Mouse (Mus musculus): ENCODE measurements around the gene Zfp607a. TPM values are rescaled to one million over a fixed set of nuclear protein-coding genes. Genes with fewer than 3 reads are reported as not detected.
"Not testable (repeated sequence)": the region's sequence is repeated elsewhere in the genome, so short reads cannot be mapped to it uniquely, and the experiment has no call there.

Gene Zfp607a
- total RNA-seq (2022) = 1 to 10 TPM; 4.5 to 7.7 (median 5.5) TPM

DNA sequence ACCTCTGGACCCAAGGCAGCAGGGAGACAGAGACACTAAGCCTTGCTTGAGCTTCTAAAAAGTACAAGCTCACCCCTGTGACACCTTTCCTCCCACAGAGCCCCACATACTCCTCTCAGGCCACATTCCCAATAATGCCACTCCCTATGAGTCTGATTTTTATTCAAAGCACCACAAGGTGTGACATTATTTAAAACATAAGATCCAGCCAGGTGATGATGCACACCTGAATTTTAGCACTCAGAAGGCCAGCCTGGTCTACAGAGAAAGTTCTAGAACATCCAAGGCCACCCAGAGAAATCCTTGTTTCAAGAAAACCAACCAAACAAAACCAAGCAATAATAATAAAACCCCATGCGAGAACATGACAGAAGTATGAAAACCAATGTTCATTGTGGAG, at the start of gene Zfp607a:
Gene Zfp607a, plus strand, starts transcription at position 301 of the 400 bp plus-strand sequence.
- no peak for DNase-seq

DNA sequence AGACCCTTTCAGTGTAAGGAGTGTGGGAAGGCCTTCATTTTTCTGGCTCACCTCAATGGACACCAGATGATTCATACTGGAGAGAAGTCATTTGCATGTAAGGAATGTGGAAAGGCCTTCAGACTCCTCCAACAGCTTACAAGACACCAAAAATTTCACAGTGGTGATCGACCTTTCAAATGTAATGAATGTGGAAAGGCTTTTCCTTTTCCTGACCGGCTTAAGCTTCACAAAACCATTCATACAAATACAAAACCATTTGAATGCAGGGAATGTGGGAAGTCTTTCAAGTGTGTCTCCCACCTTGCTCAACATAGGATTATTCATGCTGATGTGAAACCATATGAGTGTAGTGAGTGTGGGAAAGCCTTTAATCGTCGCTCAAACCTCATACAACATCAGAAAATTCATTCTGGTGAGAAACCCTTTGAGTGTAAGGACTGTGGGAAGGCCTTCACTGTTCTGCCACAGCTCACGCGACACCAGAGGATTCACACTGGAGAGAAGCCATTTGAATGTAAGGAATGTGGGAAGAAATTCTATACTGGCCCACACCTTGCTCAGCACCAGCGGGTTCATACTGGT, 38.7 kb upstream of the Zfp607a start:
- no peak for DNase-seq

DNA sequence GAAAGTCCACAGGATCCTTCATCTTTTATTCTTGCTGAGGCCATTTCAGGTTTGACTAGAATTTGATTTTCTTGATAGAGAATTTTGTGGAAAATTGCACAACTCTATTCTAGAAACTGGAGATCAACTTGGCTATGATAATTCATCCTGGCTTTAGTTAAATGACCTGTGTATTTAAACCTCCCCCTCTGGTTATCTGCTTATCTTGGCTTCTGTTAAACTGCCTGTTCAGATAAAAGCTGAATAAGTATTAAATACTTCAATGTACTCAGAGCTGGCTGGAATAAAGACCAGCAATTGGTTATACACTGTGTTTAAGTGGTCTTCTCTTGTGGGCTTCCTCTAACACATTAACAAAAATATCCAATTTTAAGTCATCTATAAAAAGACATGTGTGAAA, 34.7 kb upstream of the Zfp607a start:
- no peak for DNase-seq

DNA sequence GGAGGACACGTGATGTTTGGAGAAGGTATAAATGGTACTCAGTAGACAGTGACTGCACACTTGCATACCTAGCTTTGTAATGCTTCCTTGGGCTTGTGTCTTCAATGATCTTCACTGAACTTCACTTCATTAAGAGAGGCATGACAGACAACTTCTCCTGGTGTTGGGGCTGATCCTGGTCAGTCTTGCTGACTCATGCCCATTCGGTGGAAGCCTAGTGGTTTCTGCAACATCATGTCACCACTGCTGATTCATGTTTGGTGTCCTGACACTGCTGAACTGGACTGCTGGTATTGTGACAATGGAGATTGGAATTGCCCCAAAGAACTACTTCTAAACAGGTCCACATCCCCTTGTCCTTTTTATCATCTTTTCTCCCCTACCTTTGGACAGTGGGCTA, 23.2 kb upstream of the Zfp607a start:
- no peak for DNase-seq

DNA sequence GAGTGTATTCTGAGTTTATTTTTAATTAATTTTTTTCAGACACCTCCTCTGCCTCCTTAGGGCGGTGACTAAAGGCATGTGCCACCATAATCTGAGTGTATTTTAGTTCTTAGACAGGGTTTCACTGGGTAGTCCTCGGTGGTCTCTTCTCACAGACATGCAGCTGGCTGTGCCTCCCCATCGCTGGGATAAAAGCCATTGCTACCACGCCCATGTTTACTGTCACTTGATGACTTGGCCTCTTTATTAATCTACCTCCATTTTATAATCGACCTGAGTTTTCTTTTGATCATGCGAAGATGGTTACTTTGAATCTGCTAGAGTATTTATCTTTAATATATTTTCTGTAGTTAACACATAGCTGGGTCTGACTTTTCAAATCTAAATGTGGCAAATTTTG, 19.4 kb upstream of the Zfp607a start:
- DNase-seq = no peak

DNA sequence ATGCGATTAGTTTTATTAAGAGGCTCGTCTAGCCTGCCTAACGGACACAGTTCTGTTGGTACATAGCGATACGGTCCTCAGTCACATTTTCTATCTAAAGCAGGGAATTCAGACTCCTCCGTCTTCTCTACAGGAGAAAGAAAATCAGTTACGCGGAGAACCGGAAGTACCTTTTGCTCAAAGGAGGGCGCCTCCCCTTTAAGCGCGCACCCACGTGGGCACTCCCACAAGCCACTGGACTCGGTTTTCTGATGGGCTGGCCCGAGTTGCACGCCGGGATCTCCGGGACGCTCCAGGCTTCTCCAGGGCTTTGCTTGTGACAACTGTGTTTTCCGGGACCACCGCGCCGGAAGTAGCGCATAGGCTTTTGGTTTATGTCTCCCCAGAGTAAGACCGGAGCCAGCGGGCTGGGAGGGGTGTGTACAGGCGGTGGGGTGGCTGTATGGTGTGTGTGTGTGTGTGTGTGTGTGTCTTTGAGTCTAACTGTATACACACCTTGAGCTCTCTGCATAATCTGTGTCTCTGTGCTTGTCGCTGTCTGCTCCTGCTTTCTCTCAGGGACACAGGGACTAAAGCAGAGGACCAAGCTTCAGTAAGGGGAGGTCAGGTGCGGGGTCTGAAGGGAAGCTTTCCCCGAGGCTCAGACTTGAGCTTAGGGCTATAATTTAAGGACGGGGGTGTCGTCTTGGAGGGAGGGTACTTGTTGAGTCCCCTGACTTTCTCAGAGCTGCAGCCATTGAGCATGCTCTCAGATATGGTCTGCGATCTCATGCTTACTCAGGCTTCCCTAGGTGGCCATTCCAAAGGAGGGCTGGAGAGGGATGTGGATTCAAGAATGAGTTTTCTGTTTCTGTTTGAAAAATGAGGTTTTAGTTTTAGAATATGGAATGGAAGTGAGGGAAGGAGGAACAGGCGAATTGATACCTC, 18.7 kb upstream of the Zfp607a start, which contains the start of gene Zfp59:
Gene Zfp59, plus strand, starts transcription at position 285 of the 927 bp plus-strand sequence.
- DNase-seq = peak; percentile 87

DNA sequence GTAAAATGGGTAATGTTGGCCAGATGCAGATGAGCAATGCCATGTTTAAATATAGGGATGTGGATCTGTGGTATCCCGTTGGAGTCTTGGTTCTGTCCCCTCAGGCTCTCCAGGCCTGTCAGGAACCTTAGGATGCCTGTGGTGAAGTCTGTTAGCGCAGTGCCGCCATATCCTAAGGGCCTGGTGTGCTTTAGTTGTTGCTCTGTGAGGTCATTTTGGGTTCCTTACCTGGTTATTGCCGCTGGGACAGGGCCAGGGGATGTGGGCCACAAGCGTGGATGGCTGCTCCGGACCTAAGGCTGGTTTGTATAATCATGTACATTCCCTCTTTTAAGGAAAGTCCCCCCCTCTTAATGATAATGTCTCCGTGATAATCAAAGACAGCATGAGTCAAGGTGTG, 17.7 kb upstream of the Zfp607a start:
- no peak for DNase-seq

DNA sequence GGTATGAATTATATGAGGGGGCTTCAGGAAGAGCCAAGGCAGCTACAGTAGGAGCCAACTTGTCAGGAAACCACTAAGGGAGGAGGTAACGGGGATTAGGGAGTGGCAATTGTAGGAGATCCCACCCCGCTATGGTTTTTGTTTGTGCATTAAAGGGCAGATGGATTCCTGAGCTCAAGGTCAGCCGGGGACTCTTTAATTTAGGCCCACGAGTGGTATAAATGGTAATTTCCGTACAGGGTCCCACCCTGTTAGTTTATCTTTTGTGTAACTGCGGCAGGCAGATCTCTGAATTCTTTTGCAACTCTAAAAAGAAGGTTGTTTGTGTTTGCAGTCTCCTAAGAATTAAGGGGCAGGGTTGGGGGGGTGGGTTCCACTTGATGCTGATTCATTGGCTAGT, 17.2 kb upstream of the Zfp607a start:
- no peak for DNase-seq

DNA sequence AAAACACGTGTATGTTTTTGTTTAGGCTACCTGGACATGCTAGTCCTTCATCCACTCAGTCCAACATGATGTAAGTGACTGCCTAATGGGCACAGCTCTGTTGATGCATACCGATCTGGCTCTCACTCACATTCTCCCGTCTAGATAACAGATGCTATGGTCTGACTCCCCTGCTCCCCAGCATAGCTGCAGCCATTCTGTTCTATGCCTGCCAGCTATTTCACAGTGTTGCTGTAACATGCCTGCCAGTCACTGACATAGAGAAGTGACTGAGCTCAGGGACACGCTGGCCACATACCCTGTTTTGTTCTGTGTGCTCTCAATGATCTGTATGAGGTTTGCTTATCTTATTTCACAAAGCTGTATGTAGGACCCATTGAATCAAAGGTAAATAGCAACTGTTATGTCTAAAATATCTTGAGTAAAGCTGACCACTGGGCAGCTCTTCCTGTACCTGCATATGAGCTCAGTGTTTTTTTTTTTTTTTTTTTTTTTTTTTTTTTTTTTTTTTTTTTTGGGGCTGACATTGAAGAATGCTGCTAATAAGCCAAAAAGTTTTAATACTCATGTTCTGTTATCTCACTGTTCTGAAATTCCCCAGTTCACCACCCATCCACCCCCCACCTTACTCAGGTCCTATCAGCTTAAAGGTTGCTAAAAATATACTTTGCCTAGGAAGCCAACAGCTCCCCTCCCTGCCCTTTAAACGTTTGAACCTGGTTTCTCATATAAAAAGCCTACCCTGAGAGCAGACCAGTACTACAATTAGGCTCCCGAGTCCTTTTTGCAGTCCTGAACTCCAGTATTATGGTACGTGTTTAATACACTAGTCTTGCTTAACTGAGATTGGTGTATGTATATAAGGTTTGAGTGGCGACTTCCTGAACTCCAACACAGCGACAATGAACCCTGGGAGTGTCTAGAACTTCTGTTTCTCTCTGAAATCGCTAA, 2.2 kb downstream of the Zfp607a start:
- no peak for DNase-seq

DNA sequence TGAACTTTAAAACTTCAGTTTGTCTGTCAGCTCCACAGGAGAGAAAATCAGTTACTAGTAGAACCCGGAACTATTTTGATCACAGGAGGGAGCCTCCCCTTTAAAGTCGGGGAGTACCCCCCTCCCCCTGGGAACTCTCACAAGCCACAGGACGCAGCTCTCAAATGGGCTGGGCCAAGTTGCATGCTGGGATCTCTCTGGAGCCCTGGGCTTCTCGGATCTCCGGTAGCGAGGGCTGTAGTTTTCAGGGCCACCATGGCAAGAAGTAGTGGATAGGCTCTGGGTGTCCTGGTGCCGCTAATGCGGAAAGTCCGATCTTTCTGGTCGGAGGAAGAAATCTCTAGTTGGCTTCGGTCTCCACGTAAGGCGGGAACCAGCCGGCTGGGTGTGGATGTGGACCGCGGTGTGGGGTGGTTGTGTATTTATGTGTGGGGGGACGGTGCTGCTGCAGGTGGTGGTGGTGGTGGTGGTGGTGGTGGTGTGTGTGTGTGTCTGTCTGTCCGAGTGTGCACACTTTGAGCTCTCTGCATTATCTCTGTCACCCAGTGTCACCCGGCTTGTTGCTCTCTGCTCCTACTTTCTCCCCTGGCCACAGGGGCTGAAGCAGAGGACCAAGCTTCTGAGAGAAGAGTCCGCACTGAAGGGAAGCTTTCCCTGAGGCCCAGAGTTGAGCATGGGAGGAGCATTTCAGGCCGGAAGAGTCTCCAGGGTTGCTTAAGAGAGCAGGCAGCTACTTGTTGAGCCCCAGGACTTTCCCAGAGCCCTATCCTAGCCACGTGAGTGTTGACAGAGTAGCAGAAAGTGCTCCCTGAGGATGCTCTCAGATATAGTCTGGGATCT, 3.3 kb downstream of the Zfp607a start:
- peak; percentile 79 for DNase-seq

DNA sequence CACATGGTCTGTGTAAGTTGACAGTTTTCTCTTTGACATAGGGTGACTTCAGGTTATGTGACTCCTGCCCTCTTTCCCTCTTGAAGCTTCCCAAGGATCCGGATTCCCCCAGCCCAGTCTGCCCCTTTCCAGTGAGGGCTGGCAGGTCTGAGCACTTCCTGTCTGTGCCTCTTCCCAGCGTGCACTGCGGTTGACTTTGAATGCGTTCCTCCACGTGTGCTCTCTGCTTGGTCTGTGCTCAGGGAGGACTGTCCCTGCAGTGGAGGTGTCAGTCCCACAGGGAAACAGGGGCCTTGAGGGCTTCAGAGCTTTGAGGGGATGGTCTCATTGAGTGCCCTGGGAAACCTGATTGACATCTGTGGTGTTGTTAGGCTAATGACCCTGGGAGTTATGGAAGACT, 5.3 kb downstream of the Zfp607a start:
- not testable (repeated sequence) for DNase-seq

DNA sequence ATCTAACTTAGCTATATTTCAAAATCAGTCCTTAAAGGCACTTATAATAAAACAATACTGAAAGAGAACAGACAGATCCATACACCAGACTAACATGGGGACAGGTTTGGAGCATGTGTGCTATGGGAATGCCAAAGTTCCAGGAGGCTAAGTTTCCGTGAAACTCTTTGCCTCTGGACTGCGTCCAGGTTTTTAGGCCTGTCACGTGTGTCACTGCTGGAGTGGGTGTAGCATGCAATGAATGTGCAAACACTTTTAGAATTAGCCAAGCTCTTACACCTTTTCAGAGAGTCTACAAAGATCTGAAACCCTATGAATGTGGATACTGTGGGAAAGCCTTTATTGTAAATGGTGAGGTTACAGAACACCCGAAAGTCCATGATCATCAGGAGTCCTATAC, 24.4 kb downstream of the Zfp607a start:
- no peak for DNase-seq

DNA sequence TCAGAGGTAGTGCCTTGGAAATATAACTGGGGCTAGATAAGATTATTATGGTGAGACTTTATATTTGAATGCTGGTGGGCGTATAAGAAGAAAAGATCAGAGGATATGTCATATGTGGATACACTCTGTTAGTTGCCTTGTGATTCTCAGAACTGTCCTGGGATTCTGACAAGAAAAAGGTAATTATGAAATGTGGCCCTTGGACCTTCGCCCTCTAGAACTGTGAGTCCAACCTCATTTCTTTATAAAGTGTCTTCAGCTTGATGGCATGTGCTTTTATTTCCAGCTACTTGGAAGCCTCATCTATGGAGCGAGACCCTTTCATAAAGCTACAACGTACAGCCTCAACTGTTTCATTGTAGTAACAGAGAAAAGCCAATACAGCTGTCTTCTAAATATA, 43.3 kb downstream of the Zfp607a start:
- DNase-seq = no peak

DNA sequence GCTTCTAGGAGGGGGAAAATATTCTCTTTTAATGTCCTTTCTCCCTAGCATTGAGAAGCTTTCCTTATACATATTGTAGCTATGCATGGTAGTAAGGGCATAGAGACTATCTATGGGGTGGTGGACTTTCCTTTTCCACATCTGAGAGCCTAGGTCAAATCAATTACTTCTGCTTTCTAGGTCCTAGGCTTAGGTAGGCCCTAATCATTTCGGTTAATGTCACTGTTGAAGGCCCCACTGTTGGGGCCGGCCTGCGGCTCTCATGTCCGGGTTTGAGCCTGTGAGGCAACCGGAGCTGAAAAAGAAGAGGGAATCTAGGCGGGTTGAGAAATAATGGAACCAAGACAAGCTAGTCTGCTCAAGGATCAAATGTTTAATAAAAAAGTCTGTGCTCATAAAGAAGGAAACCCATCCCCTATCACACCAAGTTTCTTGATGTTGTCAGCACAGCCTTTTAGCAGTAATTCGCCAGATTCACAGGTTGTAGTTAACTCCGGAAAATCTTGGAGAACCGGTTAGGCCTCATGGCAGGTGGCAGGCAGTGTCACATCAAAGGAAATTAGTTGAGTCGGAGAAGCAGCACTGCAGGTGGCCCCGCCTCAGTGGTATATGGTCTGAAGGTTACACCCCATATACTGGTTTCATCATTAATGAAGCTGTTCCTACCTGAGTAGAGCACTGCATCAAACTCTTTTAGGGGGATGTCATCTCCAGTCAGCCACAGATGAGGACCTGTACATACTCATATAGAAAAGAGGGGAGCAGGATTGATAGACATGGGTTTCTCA, 47.9 kb downstream of the Zfp607a start:
- no peak for DNase-seq

DNA sequence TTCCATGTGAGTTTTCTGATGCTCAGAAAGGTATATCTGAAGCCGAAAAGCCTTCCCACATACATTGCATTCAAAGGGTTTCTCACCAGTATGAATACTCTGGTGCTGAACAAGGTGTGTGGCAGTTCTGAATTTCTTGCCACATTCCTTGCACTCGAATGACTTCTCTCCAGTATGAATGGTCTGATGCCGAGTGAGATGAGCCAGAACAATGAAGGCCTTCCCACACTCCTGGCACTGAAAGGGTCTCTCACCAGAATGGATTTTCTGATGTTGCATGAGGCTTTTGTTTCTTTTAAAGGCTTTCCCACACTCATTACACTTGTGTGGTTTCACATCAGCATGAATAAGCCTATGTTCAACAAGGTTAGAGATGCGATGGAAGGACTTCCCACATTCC, 53.6 kb downstream of the Zfp607a start:
- DNase-seq = not testable (repeated sequence)

DNA sequence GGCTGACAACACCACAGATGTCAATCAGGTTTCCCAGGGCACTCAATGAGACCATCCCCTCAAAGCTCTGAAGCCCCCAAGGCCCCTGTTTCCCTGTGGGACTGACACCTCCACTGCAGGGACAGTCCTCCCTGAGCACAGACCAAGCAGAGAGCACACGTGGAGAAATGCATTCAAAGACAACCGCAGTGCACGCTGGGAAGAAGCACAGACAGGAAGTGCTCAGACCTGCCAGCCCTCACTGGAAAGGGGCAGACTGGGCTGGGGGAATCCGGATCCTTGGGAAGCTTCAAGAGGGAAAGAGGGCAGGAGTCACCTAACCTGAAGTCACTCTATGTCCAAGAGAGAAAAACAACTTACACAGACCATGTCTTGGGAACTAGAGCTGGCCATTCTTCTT, 69.7 kb downstream of the Zfp607a start:
- not testable (repeated sequence) for DNase-seq

DNA sequence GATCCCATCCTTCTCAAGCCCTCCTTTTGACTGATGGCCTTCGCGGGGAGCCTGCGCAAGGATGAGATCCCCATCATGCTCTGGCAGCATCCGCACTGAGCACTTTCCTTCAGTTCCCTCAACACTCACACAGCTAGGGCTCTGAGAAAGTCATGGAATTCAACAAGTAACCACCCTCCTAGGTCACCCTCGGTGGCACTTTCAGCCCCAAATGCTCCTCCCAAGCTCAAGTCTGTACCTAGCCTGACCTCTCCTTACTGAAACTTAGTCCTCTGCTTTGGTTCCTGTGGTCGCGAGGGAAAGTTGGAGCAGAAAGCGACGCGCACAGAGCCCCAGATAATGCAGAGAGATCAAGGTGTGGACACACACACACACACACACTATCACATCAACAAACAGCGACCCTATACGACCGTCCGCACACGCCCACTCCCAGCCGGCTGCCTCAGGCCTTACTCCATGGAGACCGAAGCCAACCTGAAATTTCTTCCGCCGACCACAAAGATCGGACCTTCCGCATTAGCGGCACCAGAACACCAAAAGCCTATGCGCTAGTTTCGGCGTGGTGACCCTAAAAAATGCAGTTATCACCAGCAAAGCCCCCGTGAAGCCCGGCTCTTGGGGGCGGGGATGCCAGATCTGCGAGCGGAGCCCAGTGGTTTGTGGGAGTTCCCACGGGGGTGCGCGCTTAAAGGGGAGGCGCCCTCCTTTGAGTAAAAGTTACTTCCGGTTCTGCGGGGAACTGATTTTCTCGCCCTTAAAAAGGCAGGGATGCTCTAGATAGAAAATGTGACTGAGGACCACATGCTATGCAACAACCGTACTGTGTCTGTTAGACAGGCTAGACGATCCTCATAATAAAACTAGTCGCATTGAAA, 71.7 kb downstream of the Zfp607a start, which contains the start of gene Zfp974:
Gene Zfp974, minus strand, starts transcription at position 643 of the 878 bp plus-strand sequence.
- DNase-seq = peak; percentile 35

All from adrenal gland, adult 8-10 months (tissue).